Mouse (Mus musculus) forebrain, embryonic 11.5 days (tissue): ENCODE measurements at regions not wholly inside any gene's neighbourhood (a gene's known extent, or its start where the extent isn't known, plus 50 kb on each side); places are given as distances from the start of the nearest gene placed in this dataset.

Experiments
- ATAC-seq: fragments of 200-750 bp; cut with Nextera tagmentation; replicated peaks from 2 replicates; pipeline ENCODE4 v1.8.0; 2017; ENCODE audit warnings: moderate TSS enrichment; ENCODE audit not compliant: low FRiP score
- DNase-seq: peaks from one replicate; pipeline ENCODE4 v3.0.0-alpha.2; 2017; ENCODE audit warnings: low spot score
- H3K27ac ChIP-seq: fragments of 300-500 bp; sonication (generic); 2 replicates; pipeline ENCODE4 v1.5.1; 2014; ENCODE audit warnings: low read depth, low read length
- H3K27me3 ChIP-seq: fragments of 300-500 bp; sonication (generic); 2 replicates; pipeline ENCODE4 v1.6.1; 2014; ENCODE audit warnings: mild to moderate bottlenecking, low read length, mixed read lengths; ENCODE audit not compliant: control insufficient read depth, insufficient read depth
- H3K36me3 ChIP-seq: fragments of 300-500 bp; sonication (generic); 2 replicates; pipeline ENCODE4 v1.6.1; 2014; ENCODE audit warnings: mild to moderate bottlenecking, low read length, moderate library complexity, mixed read lengths; ENCODE audit not compliant: control insufficient read depth, insufficient read depth
- H3K4me1 ChIP-seq: fragments of 300-500 bp; sonication (generic); replicated peaks from 2 replicates; pipeline ENCODE4 v1.6.1; 2014; ENCODE audit warnings: low read length, mixed read lengths; ENCODE audit not compliant: control insufficient read depth, insufficient read depth
- H3K4me2 ChIP-seq: fragments of 300-500 bp; sonication (generic); 2 replicates; pipeline ENCODE4 v1.6.1; 2014; ENCODE audit warnings: low read depth, mild to moderate bottlenecking, low read length, moderate library complexity, mixed read lengths; ENCODE audit not compliant: severe bottlenecking
- H3K4me3 ChIP-seq: fragments of 300-500 bp; sonication (generic); 2 replicates; pipeline ENCODE4 v1.5.1; 2014; ENCODE audit warnings: low read depth, low read length
- H3K9ac ChIP-seq: fragments of 300-500 bp; sonication (generic); 2 replicates; pipeline ENCODE4 v1.6.1; 2014; ENCODE audit warnings: low read length
- H3K9me3 ChIP-seq: fragments of 300-500 bp; sonication (generic); 2 replicates; pipeline ENCODE4 v1.6.1; 2016; ENCODE audit warnings: low read length, mixed read lengths; ENCODE audit not compliant: control insufficient read depth
- WGBS: fragments of 180-500 bp; shearing (Covaris S2); extraction: QIAGEN DNeasy Blood & Tissue Kit; methylation state at CpG from one replicate; pipeline ENCODE4 v1.1.7; 2014; 5-methylcytosine and 5-hydroxymethylcytosine counted together

GRCm38 (mm10) chr6:35458250-35458649 is 81.4 kb downstream of the Mtpn start:
- Histone ChIP-seq H3K4me3 (no peak overlapping the region), H3K9me3 (no peaks in the 10 kb centered on the region), H3K4me2 (no peak overlapping the region), H3K36me3 (no peaks in the 10 kb centered on the region), H3K27ac (no peak overlapping the region), H3K9ac (no peak overlapping the region), H3K27me3 (no peaks in the 10 kb centered on the region), H3K4me1 (no peaks in the 10 kb centered on the region)
- WGBS = 96% methylated on average over 2 of the region's 2 CpGs
- no peak for ATAC-seq
- no peak for DNase-seq

- ATAC-seq = no peak
- Histone ChIP-seq H3K9me3 (no peaks in the 10 kb centered on the region), H3K27ac (no peak overlapping the region), H3K27me3 (no peaks in the 10 kb centered on the region), H3K4me3 (no peak overlapping the region), H3K4me1 (no peaks in the 10 kb centered on the region), H3K36me3 (no peaks in the 10 kb centered on the region), H3K9ac (no peak overlapping the region), H3K4me2 (no peak overlapping the region)
- DNase-seq = no peak
- WGBS = 95% methylated on average over 1 of the region's 1 CpGs
Measured at GRCm38 (mm10) chr6:35445007-35445406, 94.7 kb downstream of the Mtpn start.

DNA sequence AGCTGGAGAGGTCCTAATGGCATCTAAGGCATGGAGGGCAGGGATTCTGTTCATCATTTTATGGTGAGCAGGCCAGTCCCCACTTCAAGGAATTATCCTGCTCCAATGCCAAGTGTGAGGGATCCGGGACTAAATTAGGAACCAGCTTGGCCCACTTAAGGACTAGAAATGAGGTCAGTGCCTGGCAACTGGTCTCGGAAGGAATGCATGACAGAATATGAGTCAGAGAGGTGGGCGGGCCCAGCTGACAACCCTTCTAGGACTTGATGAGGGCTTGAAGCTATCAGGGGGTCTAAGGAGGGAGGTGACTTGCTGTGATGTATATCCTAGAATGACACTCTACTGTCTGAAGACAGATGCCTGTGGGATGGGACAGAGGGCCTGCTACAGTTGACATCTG is 100.4 kb upstream of the Fam180a start:
- Histone ChIP-seq H3K9ac (no peak overlapping the region), H3K4me1 (no peaks in the 10 kb centered on the region), H3K9me3 (no peaks in the 10 kb centered on the region), H3K4me2 (no peak overlapping the region), H3K36me3 (no peaks in the 10 kb centered on the region), H3K27ac (no peak overlapping the region), H3K27me3 (no peaks in the 10 kb centered on the region), H3K4me3 (no peak overlapping the region)
- DNase-seq (no peak), ATAC-seq (no peak)
- WGBS = 84% methylated on average over 3 of the region's 3 CpGs

DNA sequence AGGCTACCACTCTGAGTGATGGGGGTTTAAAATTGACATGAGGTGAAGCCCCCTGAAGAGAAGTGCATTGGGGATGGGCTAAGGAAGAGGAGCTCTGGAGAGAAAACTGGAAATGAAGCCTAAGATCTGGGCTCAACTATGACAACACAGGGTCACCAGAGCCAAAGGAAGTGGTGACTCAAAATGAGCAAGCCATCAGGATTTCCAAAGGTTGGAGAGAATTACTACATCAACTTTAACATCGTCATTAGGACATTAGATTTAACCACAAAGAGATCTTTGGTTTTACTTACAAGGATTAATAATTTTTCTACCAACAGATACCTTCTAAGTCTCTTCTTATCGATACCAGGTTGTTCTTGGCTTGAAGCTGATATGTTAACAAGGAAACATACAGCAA is 98.6 kb upstream of the Fam180a start:
- H3K27me3 ChIP-seq = no peaks in the 10 kb centered on the region
- H3K9ac ChIP-seq = no peak overlapping the region
- no peak overlapping the region for H3K4me3 ChIP-seq
- ATAC-seq (no peak), DNase-seq (no peak)
- H3K9me3 ChIP-seq = peaks cover 2% of the 10 kb centered on the region; the same call in 1 of the 2 replicates
- no peaks in the 10 kb centered on the region for H3K36me3 ChIP-seq
- 87% methylated on average over 2 of the region's 2 CpGs for WGBS
- H3K27ac ChIP-seq = no peak overlapping the region
- no peak overlapping the region for H3K4me2 ChIP-seq
- no peaks in the 10 kb centered on the region for H3K4me1 ChIP-seq

DNA sequence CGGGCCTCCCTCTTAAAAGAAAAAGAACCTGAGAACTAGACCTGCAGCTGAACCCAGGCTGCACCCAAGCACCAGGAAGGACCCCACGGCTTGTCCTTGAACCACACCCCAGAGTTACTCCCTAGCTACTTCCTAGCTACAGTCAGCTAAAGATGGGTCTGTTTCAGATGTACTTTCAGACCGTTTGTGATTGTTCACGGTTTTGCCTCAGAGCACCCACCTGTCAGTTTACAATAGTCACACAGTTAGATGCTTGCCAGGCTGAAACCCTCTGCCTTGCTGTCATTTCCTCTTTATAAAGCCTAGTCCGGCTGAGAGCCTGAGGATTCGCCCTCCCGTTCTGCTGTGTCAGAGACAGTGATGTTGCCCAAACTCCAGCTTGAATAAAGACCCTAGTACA is 95.0 kb upstream of the Fam180a start:
- Histone ChIP-seq H3K4me3 (no peak overlapping the region), H3K27ac (no peak overlapping the region), H3K36me3 (no peaks in the 10 kb centered on the region), H3K27me3 (no peaks in the 10 kb centered on the region), H3K9ac (no peak overlapping the region), H3K4me2 (no peak overlapping the region), H3K4me1 (no peaks in the 10 kb centered on the region), H3K9me3 (peaks cover 2% of the 10 kb centered on the region; the same call in 1 of the 2 replicates)
- no peak for DNase-seq
- 92% methylated on average over 7 of the region's 7 CpGs for WGBS
- no peak for ATAC-seq

DNA sequence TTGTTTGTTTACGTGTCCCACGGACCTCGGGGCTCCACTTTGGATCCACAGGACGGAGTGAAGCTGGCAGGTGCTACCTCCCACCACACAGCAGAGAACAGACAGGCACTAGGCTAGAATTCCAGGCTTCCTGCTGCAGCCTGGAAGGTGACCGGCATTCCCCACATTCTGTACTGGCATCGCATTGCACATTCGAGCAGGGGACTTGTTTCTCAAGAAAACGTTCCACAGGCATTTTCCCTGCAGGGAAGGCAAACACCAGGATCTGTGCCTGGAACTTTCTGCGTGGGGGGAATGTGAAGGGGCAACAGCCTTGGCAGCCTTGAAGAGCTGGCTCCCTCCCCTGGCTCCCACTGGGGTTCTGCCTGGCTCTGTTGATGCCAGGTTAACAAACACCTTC is 79.1 kb upstream of the Fam180a start:
- Histone ChIP-seq H3K27ac (no peak overlapping the region), H3K9me3 (no peaks in the 10 kb centered on the region), H3K27me3 (no peaks in the 10 kb centered on the region), H3K4me1 (no peaks in the 10 kb centered on the region), H3K4me3 (no peak overlapping the region), H3K4me2 (no peak overlapping the region), H3K9ac (no peak overlapping the region), H3K36me3 (no peaks in the 10 kb centered on the region)
- ATAC-seq (no peak), DNase-seq (no peak)
- WGBS = 72% methylated on average over 9 of the region's 9 CpGs

GRCm38 (mm10) chr6:35403341-35403910 is 77.5 kb upstream of the Fam180a start:
- no peak overlapping the region for H3K27ac ChIP-seq
- no peak overlapping the region for H3K9ac ChIP-seq
- H3K4me1 ChIP-seq = no peaks in the 10 kb centered on the region
- no peaks in the 10 kb centered on the region for H3K9me3 ChIP-seq
- WGBS = 75% methylated on average over 5 of the region's 5 CpGs
- DNase-seq (no peak), ATAC-seq (no peak)
- H3K36me3 ChIP-seq = no peaks in the 10 kb centered on the region
- H3K27me3 ChIP-seq = no peaks in the 10 kb centered on the region
- H3K4me2 ChIP-seq = no peak overlapping the region
- no peak overlapping the region for H3K4me3 ChIP-seq

- ATAC-seq (no peak), DNase-seq (no peak)
- Histone ChIP-seq H3K27me3 (no peaks in the 10 kb centered on the region), H3K4me1 (no peaks in the 10 kb centered on the region), H3K36me3 (no peaks in the 10 kb centered on the region), H3K9ac (no peak overlapping the region), H3K4me2 (no peak overlapping the region), H3K4me3 (no peak overlapping the region), H3K27ac (no peak overlapping the region), H3K9me3 (no peaks in the 10 kb centered on the region)
- 96% methylated on average over 7 of the region's 9 CpGs for WGBS
Measured at GRCm38 (mm10) chr6:35395726-35396125, 69.8 kb upstream of the Fam180a start.

GRCm38 (mm10) chr6:35388827-35389226 is 62.9 kb upstream of the Fam180a start:
- no peak overlapping the region for H3K27ac ChIP-seq
- H3K27me3 ChIP-seq = no peaks in the 10 kb centered on the region
- no peak overlapping the region for H3K4me3 ChIP-seq
- ATAC-seq (no peak), DNase-seq (no peak)
- no peaks in the 10 kb centered on the region for H3K9me3 ChIP-seq
- H3K4me2 ChIP-seq = no peak overlapping the region
- WGBS = 79% methylated on average over 3 of the region's 3 CpGs
- no peaks in the 10 kb centered on the region for H3K36me3 ChIP-seq
- H3K9ac ChIP-seq = no peak overlapping the region
- H3K4me1 ChIP-seq = no peaks in the 10 kb centered on the region
